Mouse (Mus musculus) spleen, adult 2 months (tissue): ENCODE data around the gene Synpo2.

ENCODE experiments used
- CTCF ChIP-seq: fragments of 200-500 bp; IDR thresholded peaks from 2 replicates; pipeline ENCODE4 v1.5.1; 2011; ENCODE audit warnings: mild to moderate bottlenecking, inconsistent platforms; ENCODE audit not compliant: insufficient read depth, insufficient read length, insufficient replicate concordance; ENCODE audit errors: extremely low read depth
- POLR2A ChIP-seq: fragments of 200-500 bp; IDR thresholded peaks from 2 replicates; pipeline ENCODE4 v1.6.1; 2011; ENCODE audit warnings: low read depth, low read length, inconsistent platforms

DNA sequence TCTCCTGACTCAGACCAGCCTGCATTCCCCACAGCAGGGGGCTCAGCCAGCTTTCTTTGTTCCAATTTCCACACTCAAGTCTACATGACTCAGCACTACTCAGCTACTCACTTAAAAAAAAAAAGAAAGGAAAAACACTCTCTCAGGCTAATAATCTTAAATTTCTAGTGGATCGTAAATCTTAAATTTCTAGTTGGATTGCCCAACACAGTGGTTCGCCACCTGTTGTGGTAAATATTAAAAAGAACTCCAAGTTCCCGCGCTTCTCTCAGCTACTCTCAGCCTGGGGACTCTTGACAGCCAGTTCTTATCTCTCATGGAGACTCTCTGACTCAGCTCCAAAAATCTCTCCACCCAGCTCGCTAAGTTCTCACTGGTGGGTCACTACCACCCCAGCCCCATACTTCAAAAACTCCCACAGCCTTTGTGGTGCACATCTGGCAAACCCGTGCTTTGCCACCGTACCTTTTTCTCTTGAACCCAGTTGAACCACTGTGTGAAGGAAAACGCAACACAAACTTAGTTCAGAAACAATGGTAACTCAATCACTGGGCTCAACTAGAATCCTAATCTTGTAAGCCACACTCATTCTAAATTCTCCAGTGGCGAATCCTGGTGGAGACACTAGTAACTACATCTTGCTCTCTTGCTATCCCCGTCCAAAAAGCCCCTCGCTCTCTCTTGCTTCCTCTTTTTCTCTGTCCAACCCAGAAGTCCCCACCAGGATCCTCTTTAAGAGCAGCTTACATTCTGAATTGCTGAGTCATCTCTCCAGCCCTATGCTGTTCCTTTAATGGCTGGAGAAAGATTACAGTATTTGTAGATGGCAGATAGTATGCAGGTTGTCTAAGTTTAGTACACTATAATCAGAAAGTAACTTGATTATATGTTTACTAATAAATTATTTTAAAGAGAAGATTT, 20.5 kb upstream of the Synpo2 start:
- TF ChIP-seq CTCF = no peak
- no peak for TF ChIP-seq POLR2A
